Mouse (Mus musculus): ENCODE data around the gene Cdon. TPM values are rescaled to one million over a fixed set of nuclear protein-coding genes. Genes with fewer than 3 reads are reported as not detected.
"Not testable (repeated sequence)": the region's sequence is repeated elsewhere in the genome, so short reads cannot be mapped to it uniquely, and the experiment has no call there.

The Cdon gene
- total RNA-seq (2021): 10 to 100 TPM; 11.2 to 11.9 TPM
- long read RNA-seq, partial matches to known transcripts: 0 of 2 reads
- long read RNA-seq, other reads (novel, unspliced or antisense): 2 of 2 reads

DNA sequence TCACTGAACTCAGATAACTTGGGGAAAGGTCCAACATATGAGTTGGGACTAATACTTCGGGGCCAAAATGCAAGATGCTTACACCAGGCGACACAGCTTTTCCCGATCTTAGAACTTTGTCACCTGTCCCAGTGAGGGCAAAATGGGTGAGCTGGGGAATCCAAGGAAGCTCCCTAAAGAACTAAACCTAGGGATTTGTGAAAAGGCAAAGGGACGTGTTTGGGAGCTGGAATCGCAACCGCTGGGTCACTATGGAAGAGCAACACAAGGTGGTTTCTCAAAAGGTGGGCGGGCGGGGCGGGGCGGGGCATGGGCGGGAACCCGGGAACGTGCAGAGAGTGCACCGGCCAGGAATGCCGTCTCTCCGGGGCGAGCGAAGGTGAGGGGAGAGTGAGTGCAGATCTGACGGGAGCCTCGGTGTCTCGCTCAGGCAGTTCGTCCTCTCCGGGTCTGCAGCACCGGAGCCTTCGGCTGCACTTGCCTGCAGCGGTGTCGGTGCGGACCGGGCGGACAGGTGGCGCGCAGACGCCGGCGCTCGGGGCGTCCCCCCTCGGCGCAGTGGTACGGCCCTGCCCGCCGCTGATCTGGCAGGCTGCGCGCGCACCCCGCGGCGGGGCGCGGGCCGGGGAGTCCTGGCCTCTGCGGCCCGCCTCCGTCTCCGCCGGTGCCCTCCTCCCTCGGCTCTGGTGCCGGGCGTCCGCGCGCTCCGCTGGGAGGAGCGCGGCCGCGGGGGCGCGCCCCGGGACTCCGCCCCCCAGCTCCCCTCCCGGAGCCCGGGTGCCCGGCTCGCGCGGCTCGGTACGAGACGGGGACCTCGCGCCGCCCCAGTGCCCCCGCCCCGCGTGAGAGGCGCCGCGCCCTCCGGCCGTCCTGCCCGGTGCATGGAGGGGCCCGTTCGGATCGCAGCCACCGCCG lies at the start of gene Cdon:
Cdon (plus strand) TSS at position 324 of the 915 bp plus-strand sequence.
- peak; percentile 77 to 84 for DNase-seq (ENCODE audit: low spot score in 2 of 2)

GRCm38 (mm10) chr9:35372324-35373101 lies 48.4 kb upstream of the Cdon start:
- no peak for DNase-seq (ENCODE audit: low spot score in 2 of 2)

GRCm38 (mm10) chr9:35377916-35378315 lies 43.0 kb upstream of the Cdon start:
- DNase-seq (ENCODE audit: low spot score in 2 of 2): no peak

- DNase-seq (ENCODE audit: low spot score in 2 of 2): no peak
These were observed 41.9 kb upstream of the Cdon start for GRCm38 (mm10) chr9:35378991-35379390.

GRCm38 (mm10) chr9:35399896-35400295 lies 21.0 kb upstream of the Cdon start:
- no peak for DNase-seq (ENCODE audit: low spot score in 2 of 2)

GRCm38 (mm10) chr9:35400398-35400797 lies 20.5 kb upstream of the Cdon start:
- no peak for DNase-seq (ENCODE audit: low spot score in 2 of 2)

GRCm38 (mm10) chr9:35400831-35401230 lies 20.1 kb upstream of the Cdon start:
- DNase-seq (ENCODE audit: low spot score in 2 of 2): peak in 1 of 2 experiments; percentile 9

DNA sequence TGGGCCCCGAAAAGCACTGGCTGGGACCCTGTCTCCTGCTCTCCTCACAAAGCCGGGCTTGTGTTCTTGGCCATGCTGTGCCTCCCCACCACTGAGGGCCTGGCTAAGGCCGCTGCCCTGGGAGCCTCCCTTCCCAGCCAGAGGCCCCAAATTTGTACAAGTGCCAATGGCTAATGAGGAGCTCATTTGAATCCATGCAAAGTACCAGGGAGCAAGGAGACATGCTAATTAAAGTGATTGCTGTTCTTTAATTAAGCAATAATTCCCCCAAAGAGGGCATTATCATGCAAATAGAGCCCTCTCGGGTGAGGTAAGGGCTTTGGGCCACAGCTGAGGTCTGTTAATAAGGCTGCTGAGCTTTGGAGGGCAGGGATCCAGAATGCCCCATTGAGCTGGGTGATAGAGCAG lies 18.3 kb upstream of the Cdon start:
- peak; percentile 58 to 65 for DNase-seq (ENCODE audit: low spot score in 2 of 2)

GRCm38 (mm10) chr9:35403490-35403889 lies 17.4 kb upstream of the Cdon start:
- no peak for DNase-seq (ENCODE audit: low spot score in 2 of 2)

DNA sequence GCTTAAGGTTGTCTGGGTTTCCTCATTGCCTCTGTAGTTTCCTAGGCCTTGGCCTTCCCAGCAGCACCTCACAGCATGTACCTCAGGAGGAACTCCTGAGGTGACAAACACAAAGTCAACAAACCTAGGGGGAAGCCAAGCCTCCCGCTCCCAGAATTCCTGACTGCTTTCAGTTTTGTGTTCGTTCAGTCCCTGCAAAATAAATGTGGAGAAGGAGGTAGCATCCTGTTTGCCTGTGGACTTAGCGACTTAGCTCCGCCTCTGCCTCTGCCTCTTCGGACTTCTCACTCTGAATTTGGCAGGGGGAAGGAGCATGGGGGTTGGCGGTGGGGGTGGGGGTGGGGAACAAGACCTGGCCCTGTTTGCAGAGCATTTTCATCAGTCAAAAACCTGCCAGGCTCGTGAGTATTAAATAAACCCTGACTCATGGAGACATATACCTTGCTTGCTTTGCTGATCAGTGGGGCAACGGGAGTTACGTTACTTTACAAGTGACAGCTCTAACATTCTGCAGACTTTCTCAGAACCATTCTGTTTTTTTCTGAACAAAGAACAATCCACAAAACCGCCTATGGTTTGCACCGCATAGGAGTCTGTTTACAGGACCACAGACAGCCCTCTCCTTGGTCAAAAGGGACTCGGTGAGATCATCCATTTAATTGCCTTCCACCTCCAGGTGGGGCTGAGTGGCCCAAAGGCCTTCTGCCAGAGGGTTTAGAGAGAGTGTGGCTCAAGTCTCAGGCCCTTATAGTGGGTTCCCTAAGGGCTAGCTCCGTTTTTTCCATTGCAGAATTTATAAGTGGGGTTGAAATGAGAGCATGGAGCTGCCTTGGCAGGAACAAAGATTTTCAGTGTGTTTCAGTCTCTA lies 15.7 kb upstream of the Cdon start:
- DNase-seq (ENCODE audit: low spot score in 2 of 2): no peak

- no peak for DNase-seq (ENCODE audit: low spot score in 2 of 2)
These were observed 9.5 kb upstream of the Cdon start for GRCm38 (mm10) chr9:35411225-35411965.

DNA sequence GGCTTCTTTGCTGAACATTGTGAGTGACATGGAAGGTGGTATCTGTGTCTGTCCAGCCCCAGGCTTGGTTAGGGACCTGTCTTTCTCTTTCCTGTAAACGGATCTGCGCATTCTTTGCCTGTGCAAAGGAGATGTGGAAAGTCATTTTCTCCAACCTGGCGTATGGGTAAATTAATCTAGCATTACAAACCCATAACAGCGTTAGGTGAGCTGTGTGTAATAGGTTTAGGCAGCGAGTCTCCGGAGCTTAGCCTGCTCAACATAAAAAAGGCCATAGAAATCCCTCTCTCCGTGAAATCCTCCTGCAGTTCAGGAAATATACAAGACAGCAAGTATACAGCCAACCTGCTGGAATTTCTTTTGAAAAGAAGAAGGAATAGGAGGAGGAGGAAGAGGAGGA lies 9.0 kb upstream of the Cdon start:
- DNase-seq (ENCODE audit: low spot score in 2 of 2): no peak

DNA sequence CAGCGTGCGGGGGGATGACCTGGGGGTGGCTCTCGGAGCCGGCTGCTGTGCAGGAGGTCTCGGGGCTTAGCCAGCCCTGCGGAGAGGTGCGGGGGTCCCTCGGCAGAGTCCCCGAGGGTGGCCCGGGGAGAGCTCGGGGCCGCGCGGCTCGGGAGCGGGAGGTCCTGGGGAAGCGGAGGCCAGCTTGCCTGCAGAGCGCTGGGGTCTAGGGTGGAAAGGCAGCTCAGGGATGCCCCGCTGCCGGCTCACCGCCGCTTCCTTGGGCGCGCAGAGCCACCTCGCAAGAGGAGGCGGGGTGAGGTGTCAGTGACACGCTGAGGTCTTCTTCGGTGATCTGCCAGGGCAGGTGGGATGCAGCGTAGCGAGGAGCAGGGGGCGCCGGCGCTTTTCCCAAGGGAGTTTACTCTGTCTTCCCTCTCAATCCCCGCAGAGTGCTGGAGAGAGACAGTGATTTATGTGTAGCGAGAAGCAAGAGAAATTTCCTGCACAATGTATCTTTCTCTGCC lies 855 bp downstream of the Cdon start:
- peak in 1 of 2 experiments; percentile 50 for DNase-seq (ENCODE audit: low spot score in 2 of 2)

GRCm38 (mm10) chr9:35422405-35422941 lies 1.5 kb downstream of the Cdon start:
- no peak for DNase-seq (ENCODE audit: low spot score in 2 of 2)

GRCm38 (mm10) chr9:35423265-35423664 lies 2.3 kb downstream of the Cdon start:
- DNase-seq (ENCODE audit: low spot score in 2 of 2): no peak

- DNase-seq (ENCODE audit: low spot score in 2 of 2): peak; percentile 71 to 89
These were observed 3.7 kb downstream of the Cdon start for GRCm38 (mm10) chr9:35424671-35425070.

DNA sequence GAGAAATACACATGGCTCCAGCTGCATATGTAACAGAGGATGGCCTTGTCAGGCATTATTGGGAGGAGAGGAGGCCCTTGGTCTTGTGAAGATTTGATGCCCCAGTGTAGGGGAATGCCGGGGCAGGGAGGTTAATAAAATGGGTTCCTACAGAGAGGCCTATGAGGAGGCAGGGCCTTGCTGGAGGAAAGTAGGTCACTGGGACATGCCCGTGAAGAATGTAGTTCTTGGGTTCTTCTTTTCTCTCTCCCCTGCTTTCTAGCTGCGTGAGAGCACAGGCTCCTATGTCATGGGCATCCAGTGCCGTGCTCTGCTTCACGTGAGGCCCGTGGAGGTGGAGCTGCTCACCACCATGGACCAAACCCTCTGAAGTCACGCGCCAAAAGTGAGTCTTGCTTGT lies 9.5 kb downstream of the Cdon start:
- DNase-seq (ENCODE audit: low spot score in 2 of 2): no peak

DNA sequence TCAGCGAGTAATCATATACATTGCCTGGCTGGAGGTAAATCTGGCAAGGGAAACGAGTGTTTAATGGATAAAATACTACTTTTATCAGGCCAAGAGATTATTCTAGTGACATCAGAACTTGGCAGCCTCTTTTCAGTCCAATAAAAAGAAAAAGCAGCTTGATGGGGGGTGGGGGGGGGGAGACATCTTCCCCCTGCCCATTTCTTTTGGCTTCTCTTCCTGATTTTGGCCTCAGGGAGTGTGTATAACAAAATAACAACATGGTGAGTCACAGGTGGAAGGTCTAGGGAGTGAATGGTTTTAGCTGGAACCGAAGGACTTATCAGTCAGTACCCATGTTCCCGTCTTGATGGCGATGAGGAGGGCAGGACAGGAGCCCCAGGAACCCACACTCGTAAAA lies 10.5 kb downstream of the Cdon start:
- DNase-seq (ENCODE audit: low spot score in 2 of 2): no peak

DNA sequence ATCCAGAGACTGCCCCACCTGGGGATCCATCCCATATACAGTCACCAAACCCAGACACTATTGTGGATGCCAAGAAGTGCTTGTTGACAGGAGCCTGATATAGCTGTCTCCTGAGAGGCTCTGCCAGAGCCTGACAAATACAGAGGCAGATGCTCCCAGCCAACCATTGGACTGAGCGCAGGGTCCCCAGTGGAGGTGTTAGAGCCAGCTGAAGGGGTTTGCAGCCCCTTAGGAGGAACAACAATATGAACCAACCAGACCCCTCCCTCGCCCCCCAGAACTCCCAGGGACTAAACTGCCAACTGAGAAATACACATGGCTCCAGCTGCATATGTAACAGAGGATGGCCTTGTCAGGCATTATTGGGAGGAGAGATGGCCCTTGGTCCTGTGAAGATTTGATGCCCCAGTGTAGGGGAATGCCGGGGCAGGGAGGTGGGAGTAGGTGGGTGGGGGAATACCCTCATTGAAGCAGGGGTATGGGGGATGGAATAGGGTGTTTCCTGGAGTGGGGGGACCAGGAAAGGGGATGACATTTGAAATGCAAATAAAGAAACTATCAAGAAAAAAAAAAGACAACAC lies 11.9 kb downstream of the Cdon start:
- DNase-seq (ENCODE audit: low spot score in 2 of 2): not testable (repeated sequence)

Measured in layer of hippocampus, adult 18-20 months (tissue).